Mouse (Mus musculus) left cerebral cortex, adult 2 months (tissue): ENCODE data around the gene Ucn. TPM values are rescaled to one million over a fixed set of nuclear protein-coding genes. Genes with fewer than 3 reads are reported as not detected.
A peak's percentile ranks its signal among the peaks of the same experiment; 100 is the strongest.

Experiments used
- DNase-seq, 2 experiments: peaks; one replicate each; pipeline ENCODE4 v3.0.0; 2021 to 2022; ENCODE audit warnings: low spot score in 2 of 2, mixed read lengths in 1 of 2; ENCODE audit errors: extremely low spot score in 1 of 2
- H3K27ac ChIP-seq: fragments of 200-600 bp; 2 replicates; pipeline ENCODE4 v1.8.1; 2022
- H3K4me3 ChIP-seq: fragments of 200-600 bp; 2 replicates; pipeline ENCODE4 v1.8.1; 2022
- CTCF ChIP-seq: fragments of 200-600 bp; IDR thresholded peaks from 2 replicates; pipeline ENCODE4 v1.8.1; 2022; ENCODE audit warnings: antibody characterized with exemption, mild to moderate bottlenecking, moderate library complexity
- intact Hi-C: fragments of 180-260 bp; cut with DNase I; formaldehyde crosslinking; loops from one replicate; pipeline ENCODE4 v1.15.1; 2025
- total RNA-seq, 2 experiments: library from RNA; stranded (reverse); gene quantifications; 2 replicates each; pipeline ENCODE4 v1.2.3; 2021

Ucn gene
- total RNA-seq, 2 experiments from 2014 or later: 1.3 to 1.8 TPM

- no peak overlapping the region for H3K4me3 ChIP-seq
- H3K27ac ChIP-seq: no peak overlapping the region
- intact Hi-C loops: no loop called here
- TF ChIP-seq CTCF: no peak
- no peak for DNase-seq
Measured at GRCm38 (mm10) chr5:31149781-31150180, 11.2 kb upstream of the Ucn start.

- TF ChIP-seq CTCF: no peak
- intact Hi-C loops: no loop called here
- DNase-seq: no peak
- H3K4me3 ChIP-seq: no peak overlapping the region
- H3K27ac ChIP-seq: no peak overlapping the region
Measured at GRCm38 (mm10) chr5:31138968-31139425, 368 bp upstream of the Ucn start.

- intact Hi-C loops: no loop called here
- peak overlapping the region; percentile 36 for H3K4me3 ChIP-seq
- DNase-seq: no peak
- no peak overlapping the region for H3K27ac ChIP-seq
- TF ChIP-seq CTCF: no peak
Measured at GRCm38 (mm10) chr5:31137658-31138057, 971 bp downstream of the Ucn start.

GRCm38 (mm10) chr5:31136730-31137424, 1.8 kb downstream of the Ucn start:
- H3K27ac ChIP-seq: no peak overlapping the region

GRCm38 (mm10) chr5:31126050-31126449, 12.6 kb downstream of the Ucn start:
- TF ChIP-seq CTCF: peak; percentile 31
- intact Hi-C loops: no loop called here
- no peak overlapping the region for H3K27ac ChIP-seq
- no peak overlapping the region for H3K4me3 ChIP-seq
- DNase-seq: no peak

More at GRCm38 (mm10) chr5:31136730-31137424, 1.8 kb downstream of the Ucn start:
- peak; percentile 13; the same call in 1 of the 2 replicates for TF ChIP-seq CTCF
- peak in 1 of 2 experiments; percentile 14 for DNase-seq
- intact Hi-C loops: no loop called here
- H3K4me3 ChIP-seq: peak overlapping the region; percentile 36; the same call in 1 of the 2 replicates

GRCm38 (mm10) chr5:31123481-31123880, 15.1 kb downstream of the Ucn start:
- Histone ChIP-seq H3K4me3 (no peak overlapping the region), H3K27ac (no peak overlapping the region)
- intact Hi-C loops: loop anchor here (5.0 kb wide), 1 partner anchor 131 kb away; no protein-coding TSS in a partner anchor
- no peak for TF ChIP-seq CTCF
- DNase-seq: no peak

GRCm38 (mm10) chr5:31121111-31121510, 17.5 kb downstream of the Ucn start:
- intact Hi-C loops: loop anchor here (1.0 to 5.0 kb wide), 3 partner anchors 29 to 129 kb away; no protein-coding TSS in a partner anchor
- H3K4me3 ChIP-seq: no peak overlapping the region
- peak in 1 of 2 experiments; percentile 40 for DNase-seq
- no peak for TF ChIP-seq CTCF
- H3K27ac ChIP-seq: no peak overlapping the region

- Histone ChIP-seq H3K4me3 (no peak overlapping the region), H3K27ac (no peak overlapping the region)
- intact Hi-C loops: no loop called here
- TF ChIP-seq CTCF: no peak
- no peak for DNase-seq
Measured at GRCm38 (mm10) chr5:31116912-31117311, 21.7 kb downstream of the Ucn start.

- Histone ChIP-seq H3K4me3 (no peak within 1 kb of the TSS), H3K27ac (no peak within 1 kb of the TSS)
- no peak for DNase-seq
- TF ChIP-seq CTCF: no peak
- intact Hi-C loops: no loop called here
Measured at GRCm38 (mm10) chr5:31116354-31116753, 22.3 kb downstream of the Ucn start, which contains the start of gene Trim54. Gene Trim54, plus strand, starts transcription at chr5:31116712.

GRCm38 (mm10) chr5:31110781-31111180, 27.8 kb downstream of the Ucn start:
- DNase-seq: no peak
- TF ChIP-seq CTCF: peak; percentile 68
- intact Hi-C loops: no loop called here
- Histone ChIP-seq H3K27ac (no peak overlapping the region), H3K4me3 (no peak overlapping the region)

GRCm38 (mm10) chr5:31108000-31108490, 30.6 kb downstream of the Ucn start, which contains the start of gene Slc30a3:
Gene Slc30a3, minus strand, starts transcription at chr5:31108237.
- H3K4me3 ChIP-seq: no peak within 1 kb of the TSS
- DNase-seq: no peak
- no peak for TF ChIP-seq CTCF
- H3K27ac ChIP-seq: no peak within 1 kb of the TSS
- intact Hi-C loops: loop anchor here (5.0 kb wide), 1 partner anchor 176 kb away; no protein-coding TSS in a partner anchor

- TF ChIP-seq CTCF: no peak
- Histone ChIP-seq H3K4me3 (no peak within 1 kb of the TSS), H3K27ac (no peak within 1 kb of the TSS)
- intact Hi-C loops: loop anchor here (5.0 kb wide), 1 partner anchor 174 kb away; no protein-coding TSS in a partner anchor
- DNase-seq: no peak
Measured at GRCm38 (mm10) chr5:31105814-31106335, 32.8 kb downstream of the Ucn start, which contains the start of gene Dnajc5g. Gene Dnajc5g, plus strand, starts transcription at chr5:31106285.
